Mouse (Mus musculus): Measurements from ENCODE around the gene Gtf2a1l. TPM values are rescaled to one million over a fixed set of nuclear protein-coding genes. Genes with fewer than 3 reads are reported as not detected.

The Gtf2a1l gene
- 0.39 TPM in 1 of 2 replicates, not detected in the other for polyA plus RNA-seq (2015; fragmentation: Nextera tagmentation; extraction: Ambion mirVana)

GRCm38 (mm10) chr17:88668452-88668851, at the start of gene Gtf2a1l:
TSS of gene Gtf2a1l (plus strand) at chr17:88668660.
- H3K9me3 ChIP-seq, result no peaks in the 10 kb centered on the region
- H3K27me3 ChIP-seq, result no peaks in the 10 kb centered on the region; the same call in 1 of the 2 replicates
- H3K36me3 ChIP-seq, result no peaks in the 10 kb centered on the region
- WGBS, result 34% methylated on average over 21 of the region's 21 CpGs
- peak within 1 kb of the TSS; percentile 50 for H3K4me2 ChIP-seq
- no peak within 1 kb of the TSS for H3K27ac ChIP-seq
- H3K4me1 ChIP-seq, result peaks cover 17% of the 10 kb centered on the region
- no peak within 1 kb of the TSS for H3K9ac ChIP-seq
- ATAC-seq (ENCODE audit: insufficient number of reproducible peaks, insufficient read depth, low FRiP score, low TSS enrichment, low read depth), result no peak
- H3K4me3 ChIP-seq, result peak within 1 kb of the TSS; percentile 4; the same call in 1 of the 2 replicates

- Histone ChIP-seq H3K36me3 (peaks cover 35% of the 10 kb centered on the region), H3K4me2 (no peak overlapping the region), H3K9me3 (no peaks in the 10 kb centered on the region), H3K9ac (no peak overlapping the region), H3K4me1 (peaks cover 17% of the 10 kb centered on the region), H3K27me3 (no peaks in the 10 kb centered on the region), H3K27ac (peak overlapping the region; percentile 39; the same call in 1 of the 2 replicates), H3K4me3 (no peak overlapping the region)
- no peak for ATAC-seq (ENCODE audit: insufficient number of reproducible peaks, insufficient read depth, low FRiP score, low TSS enrichment, low read depth)
- 59% methylated on average over 4 of the region's 4 CpGs for WGBS
Observed at GRCm38 (mm10) chr17:88620935-88621334, 47.5 kb upstream of the Gtf2a1l start.

GRCm38 (mm10) chr17:88621374-88621773, 47.1 kb upstream of the Gtf2a1l start:
- 88% methylated on average over 3 of the region's 3 CpGs for WGBS
- Histone ChIP-seq H3K9me3 (no peaks in the 10 kb centered on the region), H3K4me3 (no peak overlapping the region), H3K4me1 (peaks cover 21% of the 10 kb centered on the region), H3K36me3 (peaks cover 34% of the 10 kb centered on the region), H3K4me2 (no peak overlapping the region), H3K9ac (no peak overlapping the region), H3K27me3 (no peaks in the 10 kb centered on the region), H3K27ac (no peak overlapping the region)
- no peak for ATAC-seq (ENCODE audit: insufficient number of reproducible peaks, insufficient read depth, low FRiP score, low TSS enrichment, low read depth)

GRCm38 (mm10) chr17:88622711-88623110, 45.7 kb upstream of the Gtf2a1l start:
- H3K9ac ChIP-seq, result no peak overlapping the region
- H3K4me2 ChIP-seq, result no peak overlapping the region
- H3K36me3 ChIP-seq, result peaks cover 25% of the 10 kb centered on the region
- no peak for ATAC-seq (ENCODE audit: insufficient number of reproducible peaks, insufficient read depth, low FRiP score, low TSS enrichment, low read depth)
- H3K27ac ChIP-seq, result no peak overlapping the region
- H3K27me3 ChIP-seq, result no peaks in the 10 kb centered on the region
- H3K4me3 ChIP-seq, result no peak overlapping the region
- WGBS, result 93% methylated on average over 1 of the region's 1 CpGs
- peaks cover 34% of the 10 kb centered on the region for H3K4me1 ChIP-seq
- H3K9me3 ChIP-seq, result no peaks in the 10 kb centered on the region

DNA sequence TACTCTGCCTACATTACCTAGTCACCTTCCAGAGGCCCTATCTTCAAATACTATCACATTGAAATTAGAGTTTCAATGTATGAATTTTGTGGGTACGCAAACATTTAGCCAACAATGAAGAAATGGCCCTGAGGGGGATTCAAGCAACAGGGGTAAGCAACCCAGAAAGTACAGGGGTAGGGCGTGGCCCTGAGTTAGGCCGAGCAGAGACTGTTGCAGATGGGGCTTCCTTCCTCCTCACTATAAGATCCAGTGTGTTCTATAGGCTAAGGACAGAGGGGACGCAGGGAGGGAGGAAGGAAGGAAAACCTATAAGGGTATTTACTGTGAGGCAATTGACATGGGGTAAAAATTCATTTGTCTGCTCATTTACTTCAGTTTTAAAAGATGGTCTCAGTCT, 44.1 kb upstream of the Gtf2a1l start:
- Histone ChIP-seq H3K9me3 (no peaks in the 10 kb centered on the region), H3K4me1 (peaks cover 51% of the 10 kb centered on the region), H3K36me3 (peaks cover 25% of the 10 kb centered on the region), H3K9ac (no peak overlapping the region), H3K27me3 (no peaks in the 10 kb centered on the region), H3K4me3 (no peak overlapping the region), H3K4me2 (no peak overlapping the region), H3K27ac (no peak overlapping the region)
- no peak for ATAC-seq (ENCODE audit: insufficient number of reproducible peaks, insufficient read depth, low FRiP score, low TSS enrichment, low read depth)
- 83% methylated on average over 4 of the region's 4 CpGs for WGBS

DNA sequence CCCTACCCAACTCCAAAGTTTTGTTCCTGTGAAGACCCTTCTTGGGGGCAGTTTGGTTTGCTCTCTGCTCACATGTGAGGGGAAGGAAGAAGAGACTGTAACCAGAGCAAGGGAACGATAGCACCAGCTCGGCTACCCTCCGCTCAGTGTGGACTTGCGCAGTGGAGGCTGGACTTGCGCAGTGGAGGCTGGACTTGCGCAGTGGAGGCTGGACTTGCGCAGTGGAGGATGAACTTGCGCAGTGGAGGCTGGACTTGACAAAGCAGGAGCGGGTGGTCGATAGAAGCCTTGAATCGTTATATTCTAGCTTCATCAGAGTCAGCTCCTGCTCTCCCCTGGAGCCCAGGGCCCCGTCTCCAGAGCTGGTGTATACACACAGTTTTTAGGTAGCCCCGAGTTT, 43.1 kb upstream of the Gtf2a1l start:
- Histone ChIP-seq H3K9me3 (no peaks in the 10 kb centered on the region), H3K9ac (no peak overlapping the region), H3K4me3 (no peak overlapping the region), H3K27me3 (no peaks in the 10 kb centered on the region), H3K4me2 (no peak overlapping the region), H3K36me3 (peaks cover 25% of the 10 kb centered on the region), H3K27ac (peak overlapping the region; percentile 90), H3K4me1 (peaks cover 60% of the 10 kb centered on the region)
- WGBS, result 87% methylated on average over 13 of the region's 13 CpGs
- no peak for ATAC-seq (ENCODE audit: insufficient number of reproducible peaks, insufficient read depth, low FRiP score, low TSS enrichment, low read depth)

GRCm38 (mm10) chr17:88625931-88626330, 42.5 kb upstream of the Gtf2a1l start:
- peaks cover 21% of the 10 kb centered on the region for H3K36me3 ChIP-seq
- H3K27me3 ChIP-seq, result no peaks in the 10 kb centered on the region
- no peak overlapping the region for H3K4me3 ChIP-seq
- WGBS, result 44% methylated on average over 7 of the region's 7 CpGs
- H3K27ac ChIP-seq, result peak overlapping the region; percentile 90
- peak overlapping the region; percentile 38 for H3K4me2 ChIP-seq
- H3K9me3 ChIP-seq, result no peaks in the 10 kb centered on the region
- no peak overlapping the region for H3K9ac ChIP-seq
- peaks cover 64% of the 10 kb centered on the region for H3K4me1 ChIP-seq
- no peak for ATAC-seq (ENCODE audit: insufficient number of reproducible peaks, insufficient read depth, low FRiP score, low TSS enrichment, low read depth)

GRCm38 (mm10) chr17:88626347-88626811, 42.1 kb upstream of the Gtf2a1l start:
- Histone ChIP-seq H3K4me1 (peaks cover 65% of the 10 kb centered on the region), H3K4me3 (no peak overlapping the region), H3K27me3 (no peaks in the 10 kb centered on the region), H3K27ac (peak overlapping the region; percentile 90), H3K9me3 (no peaks in the 10 kb centered on the region), H3K36me3 (peaks cover 17% of the 10 kb centered on the region), H3K9ac (no peak overlapping the region), H3K4me2 (peak overlapping the region; percentile 38)
- WGBS, result 6% methylated on average over 7 of the region's 7 CpGs
- 0 out of 2 replicates have a peak, but pooled peaks have one; percentile 24 for ATAC-seq (ENCODE audit: insufficient number of reproducible peaks, insufficient read depth, low FRiP score, low TSS enrichment, low read depth)

DNA sequence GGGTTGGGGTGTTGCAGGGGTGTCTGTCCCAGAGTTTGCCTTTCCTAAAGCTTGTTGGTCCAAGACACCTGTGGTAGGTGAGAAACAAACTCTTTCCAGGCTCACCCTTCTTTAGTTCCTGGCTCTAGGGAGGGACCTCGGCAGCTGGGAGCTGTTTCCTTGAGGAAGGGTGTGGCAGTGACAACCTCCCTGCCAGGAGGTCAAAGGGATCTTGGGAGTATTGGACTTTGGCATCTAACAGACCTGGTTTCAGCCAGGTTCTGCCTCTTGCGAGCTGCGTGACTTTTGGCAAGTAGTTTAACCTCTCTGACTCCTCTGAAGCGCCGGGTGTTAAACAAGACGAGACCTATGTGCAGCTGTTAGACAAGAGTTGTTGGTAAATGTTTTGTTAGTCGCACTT, 41.3 kb upstream of the Gtf2a1l start:
- no peak for ATAC-seq (ENCODE audit: insufficient number of reproducible peaks, insufficient read depth, low FRiP score, low TSS enrichment, low read depth)
- Histone ChIP-seq H3K27me3 (no peaks in the 10 kb centered on the region), H3K36me3 (peaks cover 9% of the 10 kb centered on the region), H3K4me2 (peak overlapping the region; percentile 38; the same call in 1 of the 2 replicates), H3K4me3 (no peak overlapping the region), H3K27ac (peak overlapping the region; percentile 90), H3K4me1 (peaks cover 72% of the 10 kb centered on the region), H3K9me3 (no peaks in the 10 kb centered on the region), H3K9ac (no peak overlapping the region)
- 76% methylated on average over 7 of the region's 7 CpGs for WGBS

GRCm38 (mm10) chr17:88628676-88629380, 39.6 kb upstream of the Gtf2a1l start:
- 29% methylated on average over 10 of the region's 10 CpGs for WGBS
- Histone ChIP-seq H3K4me1 (peaks cover 76% of the 10 kb centered on the region), H3K9ac (no peak overlapping the region), H3K4me2 (peak overlapping the region; percentile 43), H3K9me3 (no peaks in the 10 kb centered on the region), H3K4me3 (no peak overlapping the region), H3K27me3 (no peaks in the 10 kb centered on the region), H3K27ac (peak overlapping the region; percentile 97), H3K36me3 (no peaks in the 10 kb centered on the region)
- no peak for ATAC-seq (ENCODE audit: insufficient number of reproducible peaks, insufficient read depth, low FRiP score, low TSS enrichment, low read depth)

- Histone ChIP-seq H3K9ac (peak overlapping the region; percentile 51), H3K36me3 (no peaks in the 10 kb centered on the region), H3K4me3 (peak overlapping the region; percentile 6; the same call in 1 of the 2 replicates), H3K27me3 (no peaks in the 10 kb centered on the region), H3K4me2 (peak overlapping the region; percentile 43), H3K27ac (peak overlapping the region; percentile 97), H3K9me3 (no peaks in the 10 kb centered on the region), H3K4me1 (peaks cover 76% of the 10 kb centered on the region)
- peak; percentile 43; the same call in 1 of the 2 replicates for ATAC-seq (ENCODE audit: insufficient number of reproducible peaks, insufficient read depth, low FRiP score, low TSS enrichment, low read depth)
- WGBS, result 18% methylated on average over 4 of the region's 4 CpGs
Observed at GRCm38 (mm10) chr17:88629381-88629759, 39.1 kb upstream of the Gtf2a1l start.

Data from embryonic facial prominence, embryonic 13.5 days (tissue).